Mouse (Mus musculus): ENCODE data around the gene Dleu7. TPM values are rescaled to one million over a fixed set of nuclear protein-coding genes. Genes with fewer than 3 reads are reported as not detected.

Dleu7 gene
- polyA plus RNA-seq, 1 experiment: 6.6 TPM

GRCm38 (mm10) chr14:62270698-62271396 lies 22.0 kb downstream of the Dleu7 start:
- Histone ChIP-seq H3K27ac (ENCODE audit: insufficient read depth, low read length) (no peak overlapping the region), H3K4me3 (replicated peaks; ENCODE audit: insufficient read depth, low read depth, low read length) (no peak overlapping the region), H3K27me3 (ENCODE audit: control insufficient read depth, insufficient read depth, low read length) (no peaks in the 10 kb centered on the region), H3K4me1 (ENCODE audit: control insufficient read depth, insufficient read depth, low read length) (no peaks in the 10 kb centered on the region)
- TF ChIP-seq POLR2A (IDR thresholded peaks at IDR 0.05; ENCODE audit: borderline replicate concordance, insufficient read depth, low read length) (no peak), CTCF (IDR thresholded peaks at IDR 0.05; ENCODE audit: borderline replicate concordance, insufficient read depth, low read depth, low read length) (no peak)
- 40% methylated on average over 12 of the region's 12 CpGs for WGBS
- no peak for DNase-seq

DNA sequence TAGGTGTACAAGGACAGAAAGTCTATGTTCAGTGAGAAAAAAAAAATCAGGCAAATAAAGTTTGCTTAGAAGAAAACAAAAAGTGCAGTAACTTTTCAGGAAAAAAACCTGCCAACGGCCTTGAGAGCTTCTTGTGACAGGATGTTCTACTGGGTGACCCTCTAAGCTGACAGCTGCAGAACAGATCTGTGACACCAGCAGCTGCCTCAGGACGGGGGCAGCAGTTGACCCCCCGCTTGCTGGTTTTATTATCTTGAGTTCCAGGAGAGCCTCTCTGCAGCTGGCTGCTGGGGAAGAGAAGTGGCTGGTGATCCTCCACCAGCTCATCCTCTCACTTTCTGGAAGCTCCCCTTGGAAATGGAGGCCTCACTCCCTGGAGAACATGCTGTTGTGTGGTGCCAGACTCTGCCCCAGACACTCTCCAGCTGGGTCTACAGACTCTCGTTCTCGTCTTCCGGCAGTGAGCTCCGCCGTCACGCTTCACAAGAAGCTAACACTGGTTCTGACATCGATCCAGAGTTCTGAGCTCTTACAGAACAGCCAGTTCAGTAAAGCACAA lies 33.8 kb downstream of the Dleu7 start:
- Histone ChIP-seq H3K27ac (ENCODE audit: insufficient read depth, low read length) (no peak overlapping the region), H3K4me3 (replicated peaks; ENCODE audit: insufficient read depth, low read depth, low read length) (no peak overlapping the region), H3K4me1 (ENCODE audit: control insufficient read depth, insufficient read depth, low read length) (no peaks in the 10 kb centered on the region), H3K27me3 (ENCODE audit: control insufficient read depth, insufficient read depth, low read length) (no peaks in the 10 kb centered on the region)
- DNase-seq: no peak
- WGBS: 13% methylated on average over 10 of the region's 10 CpGs
- TF ChIP-seq POLR2A (IDR thresholded peaks at IDR 0.05; ENCODE audit: borderline replicate concordance, insufficient read depth, low read length) (no peak), CTCF (IDR thresholded peaks at IDR 0.05; ENCODE audit: borderline replicate concordance, insufficient read depth, low read depth, low read length) (no peak)

DNA sequence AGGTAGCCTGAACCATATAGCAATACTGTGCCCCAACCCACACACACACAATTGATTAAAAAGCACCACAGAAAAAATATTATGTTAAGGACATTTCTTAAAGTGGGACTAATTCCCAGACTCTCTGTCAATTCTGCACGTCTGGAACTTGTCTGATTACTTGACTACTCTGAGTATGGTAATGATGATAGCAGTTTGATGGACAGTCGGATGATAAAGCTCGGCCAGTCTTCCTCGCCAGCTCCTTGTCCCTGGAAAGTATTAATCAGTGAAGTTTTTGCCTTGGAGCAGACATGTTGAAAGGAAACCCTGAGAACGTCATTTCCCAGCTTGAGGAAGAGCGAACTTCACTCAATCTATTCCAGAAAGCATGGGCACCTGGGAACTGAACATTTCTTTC lies 34.7 kb downstream of the Dleu7 start:
- H3K4me1 ChIP-seq (ENCODE audit: control insufficient read depth, insufficient read depth, low read length): no peaks in the 10 kb centered on the region
- TF ChIP-seq POLR2A (IDR thresholded peaks at IDR 0.05; ENCODE audit: borderline replicate concordance, insufficient read depth, low read length): no peak
- no peak for TF ChIP-seq CTCF (IDR thresholded peaks at IDR 0.05; ENCODE audit: borderline replicate concordance, insufficient read depth, low read depth, low read length)
- H3K27me3 ChIP-seq (ENCODE audit: control insufficient read depth, insufficient read depth, low read length): no peaks in the 10 kb centered on the region
- H3K27ac ChIP-seq (ENCODE audit: insufficient read depth, low read length): no peak overlapping the region
- no peak for DNase-seq
- 85% methylated on average over 6 of the region's 6 CpGs for WGBS
- H3K4me3 ChIP-seq (replicated peaks; ENCODE audit: insufficient read depth, low read depth, low read length): no peak overlapping the region

DNA sequence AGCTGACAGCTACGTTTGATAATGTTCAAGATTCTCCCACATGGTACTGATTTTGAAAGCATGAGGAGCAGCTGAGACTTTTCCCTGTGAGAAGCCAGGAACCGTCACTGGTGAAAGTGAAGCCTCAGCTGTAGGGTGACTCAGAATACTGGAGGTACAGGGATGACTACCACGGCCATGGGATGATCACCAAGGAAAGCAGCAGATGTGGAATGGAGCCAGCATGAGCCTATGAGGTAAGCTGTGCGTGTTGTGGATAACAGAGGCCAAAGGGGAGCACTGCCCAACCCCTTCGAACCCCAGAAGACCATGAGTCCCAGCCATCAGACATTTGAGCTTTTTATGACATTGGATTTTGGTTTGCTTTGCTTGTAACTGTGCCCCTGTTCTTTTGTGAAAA lies 36.8 kb downstream of the Dleu7 start:
- Histone ChIP-seq H3K4me1 (ENCODE audit: control insufficient read depth, insufficient read depth, low read length) (no peaks in the 10 kb centered on the region), H3K27ac (ENCODE audit: insufficient read depth, low read length) (no peak overlapping the region), H3K4me3 (replicated peaks; ENCODE audit: insufficient read depth, low read depth, low read length) (no peak overlapping the region), H3K27me3 (ENCODE audit: control insufficient read depth, insufficient read depth, low read length) (no peaks in the 10 kb centered on the region)
- no peak for DNase-seq
- TF ChIP-seq POLR2A (IDR thresholded peaks at IDR 0.05; ENCODE audit: borderline replicate concordance, insufficient read depth, low read length) (no peak), CTCF (IDR thresholded peaks at IDR 0.05; ENCODE audit: borderline replicate concordance, insufficient read depth, low read depth, low read length) (no peak)
- 79% methylated on average over 5 of the region's 5 CpGs for WGBS

- 67% methylated on average over 8 of the region's 8 CpGs for WGBS
- H3K4me1 ChIP-seq (ENCODE audit: control insufficient read depth, insufficient read depth, low read length): no peaks in the 10 kb centered on the region
Observed at GRCm38 (mm10) chr14:62254371-62254770, 38.5 kb downstream of the Dleu7 start.

DNA sequence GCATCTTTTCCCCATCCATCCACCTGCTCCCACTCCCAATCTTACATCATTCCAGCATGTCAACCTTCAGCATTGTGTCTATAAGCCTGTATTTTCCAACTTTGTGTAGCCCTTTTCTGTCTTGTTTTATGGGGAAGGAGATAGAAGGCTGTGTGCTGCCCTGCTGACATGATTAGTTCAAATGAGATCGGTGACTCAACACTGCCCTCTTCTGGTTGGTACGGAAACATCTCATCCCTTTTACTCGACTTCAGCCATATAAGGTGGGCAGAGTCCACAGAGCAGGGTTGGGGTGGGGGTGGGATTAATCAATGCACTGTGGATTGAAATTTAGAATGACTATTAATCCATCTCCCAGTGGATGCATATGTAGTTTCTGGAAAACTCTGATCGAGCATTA lies 40.8 kb downstream of the Dleu7 start:
- TF ChIP-seq CTCF (IDR thresholded peaks at IDR 0.05; ENCODE audit: borderline replicate concordance, insufficient read depth, low read depth, low read length) (peak; percentile 74), POLR2A (IDR thresholded peaks at IDR 0.05; ENCODE audit: borderline replicate concordance, insufficient read depth, low read length) (no peak)
- peak; percentile 37 to 39 for DNase-seq
- WGBS: 12% methylated on average over 4 of the region's 4 CpGs

More at GRCm38 (mm10) chr14:62254371-62254770, 38.5 kb downstream of the Dleu7 start:
- Histone ChIP-seq H3K4me3 (replicated peaks; ENCODE audit: insufficient read depth, low read depth, low read length) (no peak overlapping the region), H3K27ac (ENCODE audit: insufficient read depth, low read length) (no peak overlapping the region), H3K27me3 (ENCODE audit: control insufficient read depth, insufficient read depth, low read length) (no peaks in the 10 kb centered on the region)
- no peak for TF ChIP-seq CTCF (IDR thresholded peaks at IDR 0.05; ENCODE audit: borderline replicate concordance, insufficient read depth, low read depth, low read length)
- no peak for TF ChIP-seq POLR2A (IDR thresholded peaks at IDR 0.05; ENCODE audit: borderline replicate concordance, insufficient read depth, low read length)
- DNase-seq: no peak

DNA sequence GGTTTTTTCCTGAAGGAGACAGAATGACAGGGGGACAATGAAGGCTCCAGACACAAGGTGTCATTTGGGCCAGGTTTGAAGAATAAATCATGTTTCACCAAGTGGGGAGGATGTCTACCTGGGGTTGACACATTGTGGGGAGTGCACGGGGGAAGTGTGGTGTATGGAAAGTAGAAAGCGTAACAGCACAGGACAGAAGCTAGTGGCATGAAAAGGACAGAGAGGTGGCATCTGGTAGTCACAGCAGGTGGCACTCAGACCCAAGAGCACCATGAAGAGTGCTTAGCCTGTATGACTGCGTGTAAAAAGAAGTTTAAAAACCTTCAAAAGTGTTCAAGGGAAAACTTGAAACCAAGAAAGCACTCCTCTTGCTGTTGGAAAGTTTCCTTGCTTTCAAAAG lies 42.8 kb downstream of the Dleu7 start:
- no peak for DNase-seq
- Histone ChIP-seq H3K27me3 (ENCODE audit: control insufficient read depth, insufficient read depth, low read length) (no peaks in the 10 kb centered on the region), H3K4me3 (replicated peaks; ENCODE audit: insufficient read depth, low read depth, low read length) (no peak overlapping the region), H3K27ac (ENCODE audit: insufficient read depth, low read length) (no peak overlapping the region), H3K4me1 (ENCODE audit: control insufficient read depth, insufficient read depth, low read length) (no peaks in the 10 kb centered on the region)
- TF ChIP-seq POLR2A (IDR thresholded peaks at IDR 0.05; ENCODE audit: borderline replicate concordance, insufficient read depth, low read length) (no peak), CTCF (IDR thresholded peaks at IDR 0.05; ENCODE audit: borderline replicate concordance, insufficient read depth, low read depth, low read length) (no peak)
- 14% methylated on average over 3 of the region's 3 CpGs for WGBS

More for the DNA sequence above, 40.8 kb downstream of the Dleu7 start:
- Histone ChIP-seq H3K27me3 (ENCODE audit: control insufficient read depth, insufficient read depth, low read length) (no peaks in the 10 kb centered on the region), H3K27ac (ENCODE audit: insufficient read depth, low read length) (no peak overlapping the region), H3K4me3 (replicated peaks; ENCODE audit: insufficient read depth, low read depth, low read length) (no peak overlapping the region), H3K4me1 (ENCODE audit: control insufficient read depth, insufficient read depth, low read length) (no peaks in the 10 kb centered on the region)

DNA sequence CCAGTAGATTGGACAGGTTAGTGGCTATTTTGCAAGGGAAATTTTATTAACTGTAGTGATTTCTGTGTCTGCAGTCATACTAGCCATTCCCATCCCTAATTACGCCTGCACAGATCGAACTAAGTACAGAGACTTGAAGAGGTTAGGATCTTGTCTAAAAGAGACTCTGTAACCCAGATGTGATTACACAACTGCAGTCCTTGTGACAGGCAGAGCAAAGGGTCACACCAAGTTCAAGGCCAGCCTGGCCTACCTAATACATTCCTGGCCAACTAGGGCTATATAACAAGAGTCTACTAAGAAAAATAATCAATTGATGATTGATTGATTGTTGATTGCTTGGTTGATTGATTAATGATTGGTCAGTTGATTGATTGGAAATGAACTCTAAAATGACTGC lies 43.6 kb downstream of the Dleu7 start:
- no peak overlapping the region for H3K4me3 ChIP-seq (replicated peaks; ENCODE audit: insufficient read depth, low read depth, low read length)
- TF ChIP-seq POLR2A (IDR thresholded peaks at IDR 0.05; ENCODE audit: borderline replicate concordance, insufficient read depth, low read length) (no peak), CTCF (IDR thresholded peaks at IDR 0.05; ENCODE audit: borderline replicate concordance, insufficient read depth, low read depth, low read length) (no peak)
- WGBS: 99% methylated on average over 2 of the region's 2 CpGs

More for the DNA sequence above, 43.6 kb downstream of the Dleu7 start:
- H3K27ac ChIP-seq (ENCODE audit: insufficient read depth, low read length): no peak overlapping the region
- DNase-seq: no peak
- H3K27me3 ChIP-seq (ENCODE audit: control insufficient read depth, insufficient read depth, low read length): no peaks in the 10 kb centered on the region
- H3K4me1 ChIP-seq (ENCODE audit: control insufficient read depth, insufficient read depth, low read length): no peaks in the 10 kb centered on the region
